Mouse (Mus musculus): ENCODE data around the gene Ap2s1. TPM values are rescaled to one million over a fixed set of nuclear protein-coding genes. Genes with fewer than 3 reads are reported as not detected.

Gene Ap2s1
- polyA plus RNA-seq, 1 experiment from 2014 or later, result 372 TPM

DNA sequence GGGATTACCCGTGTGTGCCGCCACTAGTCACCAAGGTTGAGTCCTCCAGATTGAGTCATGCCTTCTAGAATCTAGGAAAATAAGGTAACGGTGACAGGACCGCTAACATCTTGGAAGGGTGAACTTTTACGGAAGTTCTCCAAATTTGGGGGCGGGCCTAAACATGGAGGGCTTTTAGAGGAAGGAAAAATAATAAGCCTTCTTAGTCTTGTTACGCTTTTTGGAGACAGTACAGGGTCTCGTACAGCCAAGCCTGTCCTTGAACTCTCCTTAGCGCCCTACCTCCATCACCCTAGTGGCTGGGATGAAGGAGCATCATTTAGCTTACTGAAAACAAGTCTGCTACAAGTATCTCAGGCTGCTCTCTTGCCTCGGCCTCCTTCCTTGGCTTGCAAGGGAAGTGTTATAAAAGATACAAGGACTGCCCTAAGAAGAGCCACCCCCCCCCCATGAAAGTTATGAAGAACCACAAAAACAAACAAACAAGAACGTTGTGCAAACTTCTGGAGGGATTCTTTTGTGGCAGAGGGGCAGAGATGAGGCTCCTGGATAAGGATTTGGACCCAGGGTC is 44.4 kb downstream of the Ap2s1 start:
- H3K9ac ChIP-seq, result peak overlapping the region; percentile 70
- no peaks in the 10 kb centered on the region for H3K9me3 ChIP-seq
- H3K4me1 ChIP-seq (replicated peaks), result peaks cover 41% of the 10 kb centered on the region
- peak overlapping the region; percentile 97 for H3K4me2 ChIP-seq
- H3K27me3 ChIP-seq, result peaks cover 14% of the 10 kb centered on the region
- H3K36me3 ChIP-seq, result no peaks in the 10 kb centered on the region
- peak overlapping the region; percentile 52 for H3K4me3 ChIP-seq
- 6% methylated on average over 11 of the region's 11 CpGs for WGBS
- no peak for ATAC-seq (ENCODE audit: low read depth)
- no peak overlapping the region for H3K27ac ChIP-seq (replicated peaks)

DNA sequence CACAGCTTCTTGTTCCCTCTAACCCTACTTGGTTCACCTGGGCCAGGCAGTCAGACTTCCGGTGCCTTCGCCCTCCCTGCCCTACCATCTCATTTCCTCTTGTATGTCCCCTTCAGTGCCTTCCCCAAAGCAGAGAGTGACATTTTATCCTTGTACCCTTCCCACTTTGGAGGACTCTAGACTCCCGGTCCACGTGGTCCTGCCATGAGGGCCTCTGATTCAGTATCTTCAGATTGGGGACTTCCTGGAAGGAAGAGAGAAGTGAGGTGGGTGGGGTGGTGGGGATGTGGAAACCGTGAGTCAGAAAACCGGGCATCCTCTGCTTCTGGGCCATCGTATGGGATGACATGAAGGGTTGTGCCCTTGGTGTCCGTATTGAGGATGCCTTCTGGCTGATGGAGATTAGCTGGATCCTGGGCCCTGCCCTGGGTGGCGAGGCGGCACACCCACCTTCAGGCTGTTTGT is 45.0 kb downstream of the Ap2s1 start:
- peak overlapping the region; percentile 52; the same call in 1 of the 2 replicates for H3K4me3 ChIP-seq
- peak overlapping the region; percentile 97 for H3K4me2 ChIP-seq
- H3K9ac ChIP-seq, result peak overlapping the region; percentile 22
- WGBS, result 20% methylated on average over 10 of the region's 10 CpGs
- no peaks in the 10 kb centered on the region for H3K9me3 ChIP-seq
- peaks cover 14% of the 10 kb centered on the region for H3K27me3 ChIP-seq
- H3K36me3 ChIP-seq, result no peaks in the 10 kb centered on the region
- peaks cover 41% of the 10 kb centered on the region for H3K4me1 ChIP-seq (replicated peaks)
- H3K27ac ChIP-seq (replicated peaks), result no peak overlapping the region
- no peak for ATAC-seq (ENCODE audit: low read depth)

DNA sequence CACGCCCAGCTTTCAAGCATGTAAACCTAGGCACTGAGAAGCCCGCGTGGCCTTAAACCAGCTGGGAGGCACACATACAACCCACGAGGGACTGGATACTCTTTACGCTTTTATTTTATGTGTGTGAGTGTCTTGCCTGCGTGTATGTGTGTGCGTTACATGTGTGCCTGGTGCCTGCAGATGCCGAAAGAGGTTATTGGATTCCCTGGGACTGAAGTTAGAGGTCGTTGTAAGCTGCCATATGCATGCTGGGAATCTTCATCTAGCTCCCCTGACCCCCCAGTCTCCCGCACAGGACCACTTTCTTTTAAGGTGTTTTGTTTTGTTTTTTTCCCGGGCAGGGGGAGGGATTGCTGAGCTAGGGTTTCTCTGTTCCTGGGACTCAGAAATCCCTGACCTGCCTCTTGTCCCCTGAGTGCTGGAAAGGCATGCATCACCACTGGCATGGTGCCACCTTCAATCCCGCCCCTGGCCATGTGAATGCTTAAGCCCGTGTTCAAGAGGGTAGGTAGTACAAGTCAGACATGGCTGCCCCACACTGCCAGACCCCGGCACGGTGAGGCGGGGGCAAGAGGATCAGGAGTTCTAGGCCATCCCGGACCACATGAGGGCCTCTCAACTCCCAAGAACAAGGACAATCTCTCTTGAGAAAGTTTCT is 45.7 kb downstream of the Ap2s1 start:
- peak overlapping the region; percentile 52; the same call in 1 of the 2 replicates for H3K4me3 ChIP-seq
- peak overlapping the region; percentile 97 for H3K4me2 ChIP-seq
- WGBS, result 40% methylated on average over 17 of the region's 17 CpGs
- no peaks in the 10 kb centered on the region for H3K9me3 ChIP-seq
- ATAC-seq (ENCODE audit: low read depth), result no peak
- no peak overlapping the region for H3K27ac ChIP-seq (replicated peaks)
- H3K4me1 ChIP-seq (replicated peaks), result peaks cover 41% of the 10 kb centered on the region
- H3K36me3 ChIP-seq, result no peaks in the 10 kb centered on the region
- peak overlapping the region; percentile 22 for H3K9ac ChIP-seq
- peaks cover 14% of the 10 kb centered on the region for H3K27me3 ChIP-seq

DNA sequence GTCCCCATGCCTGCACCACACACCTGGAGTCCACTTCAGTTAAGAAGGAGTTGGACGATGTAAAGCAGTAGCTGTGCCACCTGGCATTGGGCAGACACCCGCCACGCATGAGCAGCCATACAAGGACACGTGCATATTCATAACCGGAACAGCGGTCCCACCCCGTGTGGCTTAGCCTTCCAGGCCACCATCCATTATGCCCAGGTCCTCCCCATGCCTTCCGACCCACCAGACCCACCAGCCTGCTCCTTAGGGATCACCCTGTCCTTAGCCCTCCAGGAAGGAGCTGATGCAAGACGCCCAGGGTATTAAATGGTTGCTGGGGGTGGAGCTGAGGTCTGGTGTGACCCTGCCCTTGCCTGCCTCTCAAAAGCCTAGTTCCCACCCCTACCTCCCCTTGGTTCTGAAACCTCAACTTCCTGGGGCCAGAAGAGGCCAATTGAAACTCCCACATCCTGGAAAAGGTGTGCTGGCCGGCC is 46.3 kb downstream of the Ap2s1 start:
- Histone ChIP-seq H3K4me2 (peak overlapping the region; percentile 97; the same call in 1 of the 2 replicates), H3K4me3 (no peak overlapping the region), H3K9ac (no peak overlapping the region), H3K36me3 (no peaks in the 10 kb centered on the region), H3K27ac (replicated peaks) (no peak overlapping the region), H3K9me3 (no peaks in the 10 kb centered on the region), H3K27me3 (peaks cover 14% of the 10 kb centered on the region), H3K4me1 (replicated peaks) (peaks cover 41% of the 10 kb centered on the region)
- no peak for ATAC-seq (ENCODE audit: low read depth)
- 71% methylated on average over 10 of the region's 10 CpGs for WGBS

DNA sequence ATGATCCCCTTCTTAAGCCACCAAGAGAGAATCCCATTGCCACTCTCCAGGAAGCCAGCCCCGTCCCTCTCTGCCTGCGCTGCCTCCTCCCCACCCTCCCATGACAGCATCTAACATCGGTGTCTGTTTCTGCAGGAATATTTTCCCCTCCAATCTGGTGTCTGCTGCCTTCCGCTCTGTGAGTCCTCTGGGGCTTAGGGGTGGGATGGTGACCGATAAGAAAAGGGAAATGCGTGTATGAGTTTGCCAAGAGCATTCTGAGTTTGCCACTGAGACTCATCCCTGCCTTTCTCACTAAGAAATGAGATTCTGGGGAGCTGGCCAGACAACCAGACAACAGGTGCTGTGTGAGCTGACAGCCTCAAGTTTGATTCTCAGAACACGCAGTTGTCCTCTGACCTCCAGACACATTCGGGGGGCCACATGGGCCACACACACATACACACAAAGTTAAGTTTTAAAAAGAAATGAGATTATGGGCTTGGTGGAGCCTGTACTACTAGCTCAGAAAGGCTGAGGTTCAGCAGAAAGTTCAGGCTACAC is 47.4 kb downstream of the Ap2s1 start:
- H3K36me3 ChIP-seq, result peaks cover 3% of the 10 kb centered on the region; the same call in 1 of the 2 replicates
- ATAC-seq (ENCODE audit: low read depth), result no peak
- peaks cover 14% of the 10 kb centered on the region for H3K27me3 ChIP-seq
- H3K4me2 ChIP-seq, result no peak overlapping the region
- no peak overlapping the region for H3K9ac ChIP-seq
- WGBS, result 82% methylated on average over 8 of the region's 8 CpGs
- H3K4me3 ChIP-seq, result no peak overlapping the region
- no peaks in the 10 kb centered on the region for H3K9me3 ChIP-seq
- H3K4me1 ChIP-seq (replicated peaks), result peaks cover 41% of the 10 kb centered on the region
- H3K27ac ChIP-seq (replicated peaks), result no peak overlapping the region

DNA sequence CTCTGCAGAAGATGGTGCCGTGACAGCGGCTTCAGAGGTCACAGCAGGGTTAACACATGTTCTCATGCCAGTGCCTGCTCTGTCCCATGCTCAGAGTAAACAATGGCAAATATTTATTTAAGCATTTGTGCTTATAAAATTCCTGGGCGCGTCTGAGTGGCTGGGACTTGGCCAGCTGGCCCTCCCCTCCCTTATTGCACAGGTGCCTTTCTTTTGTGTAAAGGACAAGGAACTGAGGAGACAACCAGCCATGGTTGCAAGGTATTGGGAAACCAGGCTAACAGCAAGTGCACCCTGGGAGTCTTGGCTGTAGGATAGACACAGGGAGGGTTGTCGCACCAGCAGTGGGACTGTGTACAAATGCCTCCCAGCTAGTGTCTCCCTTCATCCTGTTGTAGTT is 54.1 kb downstream of the Ap2s1 start:
- no peak for ATAC-seq (ENCODE audit: low read depth)
- H3K4me3 ChIP-seq, result no peak overlapping the region
- H3K9ac ChIP-seq, result no peak overlapping the region
- no peaks in the 10 kb centered on the region for H3K9me3 ChIP-seq
- H3K27ac ChIP-seq (replicated peaks), result no peak overlapping the region
- no peaks in the 10 kb centered on the region for H3K4me1 ChIP-seq (replicated peaks)
- H3K36me3 ChIP-seq, result peaks cover 3% of the 10 kb centered on the region; the same call in 1 of the 2 replicates
- WGBS, result 89% methylated on average over 5 of the region's 5 CpGs
- no peaks in the 10 kb centered on the region for H3K27me3 ChIP-seq
- no peak overlapping the region for H3K4me2 ChIP-seq

DNA sequence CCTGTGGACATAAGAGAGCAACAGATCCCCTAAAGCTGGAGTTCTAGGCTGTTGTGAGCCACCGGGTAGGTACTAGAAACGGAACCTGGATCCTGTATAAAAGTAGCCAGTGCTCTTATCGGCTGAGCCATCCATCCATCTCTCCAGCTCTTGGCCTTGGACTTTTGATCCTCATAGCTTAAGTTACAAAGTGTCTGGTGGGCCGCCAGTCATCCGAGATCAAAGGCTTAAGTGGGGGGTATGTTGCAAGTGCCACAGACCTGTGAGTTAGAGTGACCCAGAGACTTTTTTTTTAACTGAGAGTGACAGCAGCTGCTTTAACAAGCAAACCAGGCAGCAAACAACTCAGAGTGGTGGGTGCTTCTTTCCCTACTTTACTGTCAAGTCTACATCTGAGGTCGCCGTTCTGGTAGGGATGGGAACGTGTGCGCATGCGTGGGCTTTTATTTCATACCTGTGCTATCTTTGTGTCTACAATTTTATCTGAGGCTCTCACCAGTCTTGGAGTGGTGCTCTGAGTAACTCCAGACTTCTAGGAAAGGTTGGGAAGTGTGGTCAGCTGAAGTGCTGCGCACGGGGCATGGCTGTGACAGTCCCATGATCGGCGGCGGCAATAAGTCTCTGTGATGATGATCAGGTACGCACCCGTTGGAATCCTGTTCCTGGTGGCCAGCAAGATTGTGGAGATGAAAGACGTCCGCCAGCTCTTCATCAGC is 55.0 kb downstream of the Ap2s1 start:
- H3K27me3 ChIP-seq, result no peaks in the 10 kb centered on the region
- no peak overlapping the region for H3K4me3 ChIP-seq
- 93% methylated on average over 19 of the region's 19 CpGs for WGBS
- no peaks in the 10 kb centered on the region for H3K9me3 ChIP-seq
- no peak overlapping the region for H3K9ac ChIP-seq
- no peaks in the 10 kb centered on the region for H3K4me1 ChIP-seq (replicated peaks)
- H3K4me2 ChIP-seq, result no peak overlapping the region
- no peak for ATAC-seq (ENCODE audit: low read depth)
- peaks cover 3% of the 10 kb centered on the region; the same call in 1 of the 2 replicates for H3K36me3 ChIP-seq
- H3K27ac ChIP-seq (replicated peaks), result no peak overlapping the region

DNA sequence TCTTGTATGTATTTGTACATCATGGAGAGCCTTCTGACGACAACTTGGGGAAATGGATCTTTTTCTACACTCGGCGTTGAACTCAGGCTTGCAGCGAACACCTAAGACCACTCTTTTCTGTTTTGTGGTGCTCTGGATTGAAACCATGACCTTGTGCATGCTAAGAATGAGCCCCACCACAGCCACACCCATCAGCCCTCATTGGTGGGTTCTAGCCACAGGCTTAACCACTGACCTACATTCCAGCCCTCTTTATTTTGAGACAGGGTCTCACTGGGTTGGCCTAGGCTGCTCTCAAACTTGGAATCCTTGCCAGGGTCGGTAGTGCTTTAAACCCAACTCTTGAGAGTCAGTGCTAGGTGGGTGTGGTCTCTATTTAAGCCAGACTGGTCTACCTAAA is 56.7 kb downstream of the Ap2s1 start:
- WGBS, result 94% methylated on average over 5 of the region's 5 CpGs
- no peaks in the 10 kb centered on the region for H3K9me3 ChIP-seq

More for the DNA sequence above, 56.7 kb downstream of the Ap2s1 start:
- no peaks in the 10 kb centered on the region for H3K27me3 ChIP-seq
- ATAC-seq (ENCODE audit: low read depth), result no peak
- no peak overlapping the region for H3K4me3 ChIP-seq
- no peak overlapping the region for H3K9ac ChIP-seq
- H3K27ac ChIP-seq (replicated peaks), result no peak overlapping the region
- H3K4me2 ChIP-seq, result no peak overlapping the region
- H3K4me1 ChIP-seq (replicated peaks), result no peaks in the 10 kb centered on the region
- H3K36me3 ChIP-seq, result peaks cover 3% of the 10 kb centered on the region; the same call in 1 of the 2 replicates

Other genes with a start within 250 kb of the Ap2s1 start
- gene Arhgap35, start 123.4 kb upstream of the Ap2s1 start, polyA plus RNA-seq (2015; fragmentation: Nextera tagmentation; extraction: Ambion mirVana), result 30.8 and 31.2 TPM in 2 replicates
- not detected in 2 replicates for gene Ceacam15, start 62.7 kb upstream of the Ap2s1 start, polyA plus RNA-seq (2015; fragmentation: Nextera tagmentation; extraction: Ambion mirVana)
- gene Ceacam9, start 16.5 kb upstream of the Ap2s1 start, polyA plus RNA-seq (2015; fragmentation: Nextera tagmentation; extraction: Ambion mirVana), result not detected in 2 replicates
- gene Slc1a5, start 42.9 kb downstream of the Ap2s1 start, polyA plus RNA-seq (2015; fragmentation: Nextera tagmentation; extraction: Ambion mirVana), result 8.8 and 9.0 TPM in 2 replicates
- gene Strn4, start 77.5 kb downstream of the Ap2s1 start, polyA plus RNA-seq (2015; fragmentation: Nextera tagmentation; extraction: Ambion mirVana), result 155 and 174 TPM in 2 replicates
- 40.0 and 45.9 TPM in 2 replicates for gene Fkrp, start 78.3 kb downstream of the Ap2s1 start, polyA plus RNA-seq (2015; fragmentation: Nextera tagmentation; extraction: Ambion mirVana)
- gene Prkd2, start 104.5 kb downstream of the Ap2s1 start, polyA plus RNA-seq (2015; fragmentation: Nextera tagmentation; extraction: Ambion mirVana), result 6.3 and 6.8 TPM in 2 replicates
- gene Dact3, start 136.9 kb downstream of the Ap2s1 start, polyA plus RNA-seq (2015; fragmentation: Nextera tagmentation; extraction: Ambion mirVana), result 3.7 and 3.9 TPM in 2 replicates
- gene Gng8, start 153.4 kb downstream of the Ap2s1 start, polyA plus RNA-seq (2015; fragmentation: Nextera tagmentation; extraction: Ambion mirVana), result 15.4 and 24.1 TPM in 2 replicates
- gene Ptgir, start 168.1 kb downstream of the Ap2s1 start, polyA plus RNA-seq (2015; fragmentation: Nextera tagmentation; extraction: Ambion mirVana), result 3.1 and 3.6 TPM in 2 replicates
- gene Calm3, start 185.7 kb downstream of the Ap2s1 start, polyA plus RNA-seq (2015; fragmentation: Nextera tagmentation; extraction: Ambion mirVana), result 275 and 297 TPM in 2 replicates
- gene Pnmal2, start 206.3 kb downstream of the Ap2s1 start, polyA plus RNA-seq (2015; fragmentation: Nextera tagmentation; extraction: Ambion mirVana), result 76.2 and 82.4 TPM in 2 replicates
- 37.6 and 39.7 TPM in 2 replicates for gene Pnmal1, start 221.3 kb downstream of the Ap2s1 start, polyA plus RNA-seq (2015; fragmentation: Nextera tagmentation; extraction: Ambion mirVana)
- 3.3 and 3.5 TPM in 2 replicates for gene Gm42372, start 244.7 kb downstream of the Ap2s1 start, polyA plus RNA-seq (2015; fragmentation: Nextera tagmentation; extraction: Ambion mirVana)